Mouse (Mus musculus): Measurements from ENCODE around the gene Inpp5b. TPM values are rescaled to one million over a fixed set of nuclear protein-coding genes. Genes with fewer than 3 reads are reported as not detected.

Gene Inpp5b
- polyA plus RNA-seq, 1 experiment from 2014 or later, result 26.8 TPM

GRCm38 (mm10) chr4:124782395-124782794, 40.7 kb downstream of the Inpp5b start:
- Histone ChIP-seq H3K27me3 (ENCODE audit: insufficient read depth, poor library complexity, severe bottlenecking) (no peaks in the 10 kb centered on the region), H3K27ac (no peak overlapping the region), H3K4me3 (no peak overlapping the region), H3K9me3 (no peaks in the 10 kb centered on the region), H3K36me3 (peaks cover 91% of the 10 kb centered on the region), H3K4me1 (replicated peaks) (no peaks in the 10 kb centered on the region)
- WGBS, result 93% methylated on average over 8 of the region's 8 CpGs
- no peak for DNase-seq (ENCODE audit: low spot score)

DNA sequence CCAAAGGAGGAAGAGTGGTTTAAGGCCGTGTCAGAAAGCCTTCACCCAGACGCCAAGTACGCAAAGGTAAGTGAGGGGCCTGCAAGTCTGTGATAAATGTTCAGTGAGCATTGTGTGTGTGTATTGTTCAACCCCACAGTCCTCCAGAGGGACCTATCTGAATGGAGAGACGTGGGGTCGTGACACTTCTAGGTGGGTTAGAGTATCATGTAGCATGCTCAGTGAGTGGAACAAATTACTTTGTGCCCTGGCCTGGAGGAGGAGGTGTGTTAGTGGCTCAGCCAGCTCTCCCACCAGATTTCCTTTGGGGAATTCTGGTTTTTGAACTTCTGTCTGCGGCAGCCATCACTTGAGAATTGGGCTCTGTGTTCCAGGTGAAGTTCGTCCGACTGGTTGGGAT, 42.3 kb downstream of the Inpp5b start:
- Histone ChIP-seq H3K27ac (no peak overlapping the region), H3K9me3 (no peaks in the 10 kb centered on the region), H3K27me3 (ENCODE audit: insufficient read depth, poor library complexity, severe bottlenecking) (no peaks in the 10 kb centered on the region), H3K4me3 (no peak overlapping the region), H3K36me3 (peaks cover 95% of the 10 kb centered on the region), H3K4me1 (replicated peaks) (no peaks in the 10 kb centered on the region)
- WGBS, result 89% methylated on average over 8 of the region's 8 CpGs
- no peak for DNase-seq (ENCODE audit: low spot score)

DNA sequence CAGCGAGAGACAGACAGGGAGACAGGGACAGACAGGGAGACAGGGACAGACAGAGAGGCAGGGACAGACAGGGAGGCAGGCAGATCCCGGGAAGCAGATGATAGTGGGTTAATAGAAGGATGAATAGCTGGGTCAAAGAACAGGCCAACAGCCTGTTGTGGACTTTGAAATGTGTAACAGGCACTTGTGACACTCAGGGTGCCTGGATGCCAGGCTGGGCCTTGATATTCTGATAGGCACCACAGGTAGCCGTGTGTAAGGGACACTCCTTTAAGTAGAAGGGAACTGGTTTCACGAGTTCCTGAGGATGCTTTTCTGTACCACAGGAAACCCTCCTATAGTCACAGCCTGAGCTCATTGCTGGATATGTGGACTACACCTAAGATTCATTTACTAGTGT, 48.4 kb downstream of the Inpp5b start:
- H3K9me3 ChIP-seq, result no peaks in the 10 kb centered on the region
- H3K27me3 ChIP-seq (ENCODE audit: insufficient read depth, poor library complexity, severe bottlenecking), result no peaks in the 10 kb centered on the region
- H3K36me3 ChIP-seq, result peaks cover 97% of the 10 kb centered on the region
- DNase-seq (ENCODE audit: low spot score), result no peak
- no peaks in the 10 kb centered on the region for H3K4me1 ChIP-seq (replicated peaks)
- H3K4me3 ChIP-seq, result no peak overlapping the region
- no peak overlapping the region for H3K27ac ChIP-seq
- WGBS, result 82% methylated on average over 4 of the region's 4 CpGs

DNA sequence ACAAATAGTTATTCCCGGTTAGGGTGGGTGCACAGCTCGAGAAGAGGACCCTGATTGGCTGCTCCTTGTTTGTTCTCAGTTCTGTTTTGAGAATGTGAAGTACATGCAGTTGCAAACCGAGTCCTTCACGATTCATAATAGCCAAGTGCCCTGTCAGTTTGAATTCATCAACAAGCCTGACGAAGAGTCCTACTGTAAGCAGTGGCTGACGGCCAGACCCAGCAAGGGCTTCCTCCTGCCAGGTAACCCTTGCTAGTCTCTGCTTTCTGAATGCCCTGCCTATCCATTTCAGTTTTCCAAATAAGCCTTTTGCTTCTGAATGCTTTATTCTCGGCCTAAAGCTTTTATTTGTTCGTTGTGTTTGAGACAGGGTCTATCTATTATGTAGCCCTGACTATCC, 50.5 kb downstream of the Inpp5b start:
- H3K9me3 ChIP-seq, result no peaks in the 10 kb centered on the region
- no peak for DNase-seq (ENCODE audit: low spot score)
- no peaks in the 10 kb centered on the region for H3K4me1 ChIP-seq (replicated peaks)
- no peak overlapping the region for H3K27ac ChIP-seq
- no peaks in the 10 kb centered on the region for H3K27me3 ChIP-seq (ENCODE audit: insufficient read depth, poor library complexity, severe bottlenecking)
- H3K4me3 ChIP-seq, result no peak overlapping the region
- 91% methylated on average over 8 of the region's 8 CpGs for WGBS
- peaks cover 93% of the 10 kb centered on the region for H3K36me3 ChIP-seq

- Histone ChIP-seq H3K4me3 (no peak overlapping the region), H3K27ac (no peak overlapping the region), H3K9me3 (no peaks in the 10 kb centered on the region), H3K4me1 (replicated peaks) (0 out of 2 replicates have a peak, but pooled peaks cover under 1% of the 10 kb centered on the region), H3K27me3 (ENCODE audit: insufficient read depth, poor library complexity, severe bottlenecking) (no peaks in the 10 kb centered on the region), H3K36me3 (peaks cover 78% of the 10 kb centered on the region)
- no peak for DNase-seq (ENCODE audit: low spot score)
- 90% methylated on average over 8 of the region's 8 CpGs for WGBS
These were observed 54.5 kb downstream of the Inpp5b start for GRCm38 (mm10) chr4:124796141-124796540.

DNA sequence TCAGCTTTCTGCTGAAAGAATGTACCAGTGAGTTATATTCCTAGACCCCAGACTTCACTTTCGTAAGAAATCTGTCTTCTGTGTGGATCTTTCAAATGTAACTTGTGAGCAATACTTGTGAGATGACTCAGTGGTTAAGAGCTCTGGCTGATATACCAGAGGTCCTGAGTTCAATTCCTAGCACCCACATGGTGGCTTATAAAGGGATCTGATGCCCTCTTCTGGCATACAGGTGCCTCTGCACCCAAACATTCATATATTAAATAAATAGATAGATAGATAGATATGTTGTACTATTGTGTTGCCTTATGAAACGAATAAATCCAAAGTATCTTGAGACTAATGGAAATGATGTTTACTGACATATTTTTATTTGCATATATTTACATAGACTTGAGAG, 55.3 kb downstream of the Inpp5b start:
- Histone ChIP-seq H3K9me3 (no peaks in the 10 kb centered on the region), H3K27ac (no peak overlapping the region), H3K4me3 (no peak overlapping the region), H3K4me1 (replicated peaks) (peaks cover 8% of the 10 kb centered on the region; the same call in 1 of the 2 replicates), H3K36me3 (peaks cover 70% of the 10 kb centered on the region), H3K27me3 (ENCODE audit: insufficient read depth, poor library complexity, severe bottlenecking) (no peaks in the 10 kb centered on the region)
- DNase-seq (ENCODE audit: low spot score), result no peak
- 86% methylated on average over 2 of the region's 2 CpGs for WGBS

- Histone ChIP-seq H3K36me3 (peaks cover 49% of the 10 kb centered on the region), H3K4me1 (replicated peaks) (peaks cover 24% of the 10 kb centered on the region), H3K27ac (peak within 1 kb of the TSS; percentile 98), H3K4me3 (peak within 1 kb of the TSS; percentile 91), H3K9me3 (no peaks in the 10 kb centered on the region), H3K27me3 (ENCODE audit: insufficient read depth, poor library complexity, severe bottlenecking) (no peaks in the 10 kb centered on the region)
- peak; percentile 89 for DNase-seq (ENCODE audit: low spot score)
- WGBS, result 3% methylated on average over 21 of the region's 21 CpGs
These were observed 60.1 kb downstream of the Inpp5b start, which contains the start of gene Mtf1 for GRCm38 (mm10) chr4:124801552-124802308. Gene Mtf1 (plus strand): TSS chr4:124802104.

- DNase-seq (ENCODE audit: low spot score), result peak; percentile 98
- H3K27ac ChIP-seq, result peak overlapping the region; percentile 98
- H3K36me3 ChIP-seq, result peaks cover 54% of the 10 kb centered on the region
- H3K9me3 ChIP-seq, result no peaks in the 10 kb centered on the region
- WGBS, result 2% methylated on average over 53 of the region's 53 CpGs
- peak overlapping the region; percentile 91 for H3K4me3 ChIP-seq
- peaks cover 24% of the 10 kb centered on the region for H3K4me1 ChIP-seq (replicated peaks)
- H3K27me3 ChIP-seq (ENCODE audit: insufficient read depth, poor library complexity, severe bottlenecking), result no peaks in the 10 kb centered on the region
These were observed 60.9 kb downstream of the Inpp5b start for GRCm38 (mm10) chr4:124802309-124803260.

- Histone ChIP-seq H3K4me1 (replicated peaks) (peaks cover 24% of the 10 kb centered on the region), H3K27me3 (ENCODE audit: insufficient read depth, poor library complexity, severe bottlenecking) (no peaks in the 10 kb centered on the region), H3K9me3 (no peaks in the 10 kb centered on the region), H3K27ac (no peak overlapping the region), H3K4me3 (peak overlapping the region; percentile 91), H3K36me3 (peaks cover 54% of the 10 kb centered on the region)
- 80% methylated on average over 6 of the region's 6 CpGs for WGBS
- no peak for DNase-seq (ENCODE audit: low spot score)
These were observed 61.8 kb downstream of the Inpp5b start for GRCm38 (mm10) chr4:124803406-124803805.

DNA sequence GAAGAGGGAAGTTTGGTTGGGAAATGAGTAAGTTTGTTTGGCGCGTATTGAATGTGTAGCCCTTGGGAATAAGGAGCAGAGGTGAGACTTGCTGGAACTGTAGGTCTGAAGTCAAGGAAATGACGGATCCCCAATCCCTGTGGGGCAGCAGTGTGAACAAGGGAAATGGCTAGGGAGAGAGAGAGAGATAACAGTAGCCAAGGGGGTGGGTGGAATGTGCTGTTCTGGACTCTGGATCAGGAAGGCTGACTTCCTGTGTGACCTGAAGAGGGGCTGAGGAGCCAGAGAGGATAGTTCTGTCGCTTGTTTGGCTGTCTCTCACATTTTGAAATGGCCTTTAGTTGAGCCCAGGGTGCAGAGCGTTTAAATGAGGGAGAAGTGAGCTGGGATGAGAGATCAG, 66.9 kb downstream of the Inpp5b start:
- no peak for DNase-seq (ENCODE audit: low spot score)
- no peaks in the 10 kb centered on the region for H3K9me3 ChIP-seq
- H3K27me3 ChIP-seq (ENCODE audit: insufficient read depth, poor library complexity, severe bottlenecking), result no peaks in the 10 kb centered on the region
- peaks cover 83% of the 10 kb centered on the region for H3K36me3 ChIP-seq
- peaks cover 24% of the 10 kb centered on the region for H3K4me1 ChIP-seq (replicated peaks)
- WGBS, result 82% methylated on average over 5 of the region's 5 CpGs
- no peak overlapping the region for H3K4me3 ChIP-seq
- H3K27ac ChIP-seq, result no peak overlapping the region

- WGBS, result 88% methylated on average over 9 of the region's 9 CpGs
- no peak for DNase-seq (ENCODE audit: low spot score)
- H3K4me1 ChIP-seq (replicated peaks), result peaks cover 16% of the 10 kb centered on the region
- H3K27me3 ChIP-seq (ENCODE audit: insufficient read depth, poor library complexity, severe bottlenecking), result no peaks in the 10 kb centered on the region
- no peak overlapping the region for H3K27ac ChIP-seq
- peaks cover 85% of the 10 kb centered on the region for H3K36me3 ChIP-seq
- H3K4me3 ChIP-seq, result no peak overlapping the region
- no peaks in the 10 kb centered on the region for H3K9me3 ChIP-seq
These were observed 67.7 kb downstream of the Inpp5b start for GRCm38 (mm10) chr4:124809136-124809883.

- H3K27me3 ChIP-seq (ENCODE audit: insufficient read depth, poor library complexity, severe bottlenecking), result no peaks in the 10 kb centered on the region
- H3K36me3 ChIP-seq, result peaks cover 81% of the 10 kb centered on the region
- H3K4me3 ChIP-seq, result no peak overlapping the region
- no peak overlapping the region for H3K27ac ChIP-seq
- no peak for DNase-seq (ENCODE audit: low spot score)
- 95% methylated on average over 7 of the region's 7 CpGs for WGBS
- no peaks in the 10 kb centered on the region for H3K9me3 ChIP-seq
- peaks cover 16% of the 10 kb centered on the region for H3K4me1 ChIP-seq (replicated peaks)
These were observed 68.4 kb downstream of the Inpp5b start for GRCm38 (mm10) chr4:124810056-124810455.
